Mouse (Mus musculus): ENCODE measurements at regions not wholly inside any gene's neighbourhood (a gene's known extent, or its start where the extent isn't known, plus 50 kb on each side); places are given as distances from the start of the nearest gene placed in this dataset.

DNA sequence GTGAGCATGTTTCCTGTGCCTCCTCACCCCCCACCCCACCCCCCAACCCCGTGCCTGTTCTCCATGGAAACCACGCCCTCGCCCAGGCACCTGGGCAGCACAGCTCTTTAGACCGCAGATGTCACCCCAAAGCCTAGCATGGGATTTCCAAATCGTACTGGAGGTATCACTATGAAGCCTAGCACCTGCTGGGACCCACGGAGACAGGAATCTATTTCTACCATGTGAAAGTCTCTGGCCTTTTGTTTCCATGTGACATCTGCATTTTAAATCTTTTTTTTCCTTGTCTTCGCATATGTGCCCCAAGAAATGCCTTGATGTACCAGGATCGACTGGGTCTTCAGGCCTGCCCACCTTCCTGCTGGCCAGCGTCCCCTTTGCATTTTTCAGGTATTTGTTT, 179.7 kb downstream of the Irs2 start:
- no peak for DNase-seq (ENCODE audit: low spot score in 2 of 2)

DNA sequence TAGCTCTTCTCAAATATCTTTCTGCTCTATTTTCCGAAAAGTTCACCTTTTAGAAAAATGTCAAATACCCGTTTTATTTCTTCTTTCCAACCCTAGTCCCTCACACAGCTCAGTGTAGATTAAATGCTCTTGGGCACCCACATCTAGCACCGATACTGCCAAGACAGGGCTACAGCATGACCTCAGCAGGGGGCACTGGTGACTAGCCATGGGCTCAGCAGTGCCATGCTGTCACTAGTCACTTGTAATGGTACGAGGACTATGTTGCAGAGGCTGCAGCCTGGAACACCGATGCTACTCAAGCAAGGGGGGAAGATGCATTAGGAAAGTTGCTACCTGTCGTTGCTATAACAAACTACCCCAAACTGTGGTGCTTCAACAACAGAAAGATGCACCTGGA, 180.7 kb downstream of the Irs2 start:
- DNase-seq (ENCODE audit: low spot score in 2 of 2) = no peak

DNA sequence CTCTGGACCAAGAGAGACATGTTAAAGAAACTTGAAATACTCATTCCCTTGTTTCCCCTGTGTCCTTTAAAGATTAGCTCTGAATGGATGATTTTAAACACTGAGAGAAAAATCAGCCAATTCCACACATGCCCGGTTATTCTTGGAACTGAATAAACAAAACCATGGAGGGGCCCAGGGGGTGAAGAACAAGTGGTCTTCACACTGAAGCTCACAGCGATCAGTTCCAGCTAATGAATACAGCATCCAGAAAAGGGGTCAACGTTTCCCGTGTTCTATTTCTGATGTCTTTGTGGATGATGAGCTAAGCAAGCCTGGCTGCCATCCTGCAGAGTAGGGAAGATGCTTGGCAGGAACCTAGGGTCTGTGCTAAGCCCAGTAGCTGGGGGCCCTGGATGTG, 182.3 kb downstream of the Irs2 start:
- DNase-seq (ENCODE audit: low spot score in 2 of 2) = no peak

DNA sequence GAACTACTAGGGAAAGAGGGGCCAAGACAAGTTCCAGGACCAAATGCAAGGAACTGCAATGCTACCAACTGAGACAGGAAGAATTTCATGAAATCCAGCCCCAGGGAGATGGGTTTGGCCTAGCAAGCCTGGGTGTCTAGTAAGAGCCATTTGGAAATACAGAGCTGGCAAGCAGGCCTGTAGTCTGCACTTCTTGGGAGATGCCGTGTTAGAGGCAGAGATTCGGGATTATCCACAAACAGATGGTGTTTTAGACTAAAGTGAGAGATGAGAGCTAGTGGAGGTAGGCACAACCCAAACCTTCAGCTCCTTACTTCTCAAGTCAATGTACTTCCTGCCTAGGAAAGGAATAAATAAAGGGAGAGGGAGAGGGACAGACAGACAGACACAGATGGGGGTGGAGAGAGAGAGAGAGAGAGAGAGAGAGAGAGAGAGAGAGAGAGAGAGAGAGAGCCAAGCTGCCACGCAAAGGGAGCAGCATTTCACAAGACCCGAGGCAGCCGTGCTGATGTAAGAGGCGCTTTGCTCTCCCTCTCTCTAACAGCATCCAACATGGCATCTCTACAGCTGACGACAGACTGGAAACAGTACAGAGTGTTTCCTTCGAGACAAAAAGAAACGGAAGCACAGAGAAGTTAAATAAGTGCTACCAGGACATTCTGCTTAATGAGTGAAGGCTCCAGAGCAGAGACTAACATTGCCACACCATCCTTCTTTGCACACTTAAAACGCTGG, 182.9 kb downstream of the Irs2 start:
- peak in 1 of 2 experiments; percentile 59 for DNase-seq (ENCODE audit: low spot score in 2 of 2)

DNA sequence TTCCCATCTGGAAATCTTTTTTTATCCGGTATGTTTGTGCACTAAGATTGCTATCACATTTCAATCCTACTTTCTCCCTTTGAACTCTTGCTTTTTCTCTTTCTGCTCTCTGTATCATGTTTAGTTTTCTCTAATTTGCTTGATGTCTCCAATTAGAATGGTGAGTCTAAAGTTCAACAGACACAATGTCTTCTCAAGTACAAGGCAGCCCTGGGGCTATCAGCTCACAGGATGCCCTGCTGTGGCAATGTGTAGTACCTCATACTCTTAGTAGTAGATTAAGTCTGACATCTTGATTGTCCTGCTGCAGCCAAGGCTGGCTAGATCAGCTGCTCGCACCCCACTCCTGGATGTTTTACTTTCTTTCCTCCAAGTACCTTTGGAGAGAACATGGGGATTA, 186.4 kb downstream of the Irs2 start:
- no peak for DNase-seq (ENCODE audit: low spot score in 2 of 2)

DNA sequence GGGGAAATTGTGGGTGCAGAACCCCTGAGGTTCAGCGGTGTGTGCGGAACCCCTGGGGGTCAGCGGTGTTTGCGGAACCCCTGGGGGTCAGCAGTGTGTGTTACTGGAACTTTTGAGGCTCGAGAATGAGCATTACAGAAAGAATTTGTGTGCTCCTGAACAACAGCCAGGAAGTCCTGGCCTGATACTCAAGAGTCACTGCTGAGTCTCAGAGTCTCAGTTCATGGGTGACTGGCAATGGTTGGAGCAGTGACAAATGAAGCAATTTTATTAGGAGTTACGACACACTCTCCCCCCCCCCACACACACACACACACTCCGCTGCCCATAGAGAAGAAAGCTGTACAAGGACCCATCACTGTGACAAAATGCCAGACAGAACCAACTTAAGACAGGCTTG, 193.8 kb downstream of the Irs2 start:
- DNase-seq (ENCODE audit: low spot score in 2 of 2) = no peak

DNA sequence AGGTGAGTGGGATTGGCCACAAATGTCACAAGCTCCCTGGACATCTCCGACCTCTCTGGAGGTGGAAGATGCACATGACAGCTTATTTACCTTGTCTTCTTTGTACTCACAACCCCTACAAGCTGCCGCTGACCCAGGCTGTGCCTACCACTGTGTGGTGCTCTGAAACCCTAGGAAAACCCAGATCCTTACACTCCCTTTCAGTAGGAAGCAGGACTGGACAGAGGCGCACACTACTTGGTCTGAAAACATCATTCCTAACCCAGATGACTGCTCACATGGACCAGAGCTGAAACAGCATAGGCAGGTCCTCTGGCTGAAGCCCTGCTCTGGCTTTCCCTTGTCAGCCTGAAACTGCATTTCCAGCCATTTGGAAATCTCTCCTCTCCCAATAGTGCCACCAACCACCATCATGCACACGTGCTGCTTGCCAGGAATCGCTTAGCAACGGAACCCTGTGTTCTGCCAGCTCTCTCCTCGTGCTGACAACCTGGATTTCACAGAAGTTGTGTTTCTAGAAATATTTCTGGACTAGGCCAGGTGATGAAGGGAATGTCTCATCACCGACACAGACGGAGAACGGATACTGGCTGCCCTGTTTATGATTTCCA, 196.1 kb downstream of the Irs2 start:
- DNase-seq (ENCODE audit: low spot score in 2 of 2) = peak; percentile 81 to 90

DNA sequence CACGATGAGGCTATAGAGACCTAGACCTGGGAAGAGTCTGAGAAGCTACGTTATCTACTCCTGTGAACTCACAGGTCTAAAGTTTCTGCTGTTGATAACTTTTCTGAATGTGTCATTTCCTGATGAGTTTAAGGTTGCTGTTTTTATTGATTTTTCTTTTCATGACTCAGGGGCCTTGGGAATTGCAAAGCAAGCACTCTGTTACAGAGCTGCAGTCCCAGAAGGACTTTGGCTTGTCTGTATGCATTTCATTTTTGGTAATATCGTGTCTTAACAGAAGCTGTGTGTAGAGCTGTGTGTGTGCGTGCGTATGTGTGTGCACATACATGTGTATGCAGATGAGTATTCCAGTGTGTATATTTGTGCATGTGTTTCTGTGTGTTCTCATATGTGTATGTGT, 201.2 kb downstream of the Irs2 start:
- DNase-seq (ENCODE audit: low spot score in 2 of 2) = no peak

DNA sequence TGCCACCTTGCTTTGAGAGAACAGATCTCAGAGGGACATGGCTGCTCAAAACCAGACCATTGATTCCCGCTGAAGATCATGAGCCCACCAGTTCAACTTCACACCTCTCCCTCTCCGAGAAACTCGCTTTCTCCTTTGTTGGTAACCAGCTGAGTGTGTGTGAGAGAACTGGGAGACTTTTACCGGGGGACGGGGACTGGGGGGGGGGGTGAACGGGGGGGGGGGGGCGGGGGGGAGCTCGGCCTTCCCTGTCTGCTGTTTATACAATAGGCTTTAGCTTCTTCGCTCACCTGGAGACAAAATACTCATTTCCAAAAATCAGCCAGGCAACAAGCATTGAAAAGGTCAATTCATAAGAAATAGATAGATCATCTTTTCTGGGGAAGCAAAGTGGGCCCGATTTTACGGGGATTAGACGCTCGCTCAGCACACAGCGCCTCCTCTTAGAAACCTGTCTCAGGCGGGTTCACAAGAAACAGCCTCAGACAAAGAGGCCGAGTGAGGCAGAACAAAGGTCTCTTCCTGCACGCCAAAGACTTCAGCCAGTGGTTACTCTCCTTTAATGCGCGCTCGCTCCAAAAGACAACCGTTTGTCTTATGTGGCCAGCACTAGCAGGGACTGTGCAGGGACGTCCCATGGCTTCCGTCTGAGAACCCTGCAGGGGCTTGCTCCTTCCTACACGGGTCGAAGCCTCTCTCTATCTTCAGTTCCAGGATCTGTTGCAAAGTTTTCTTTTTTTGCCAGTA, 202.7 kb downstream of the Irs2 start:
- DNase-seq (ENCODE audit: low spot score in 2 of 2) = no peak

DNA sequence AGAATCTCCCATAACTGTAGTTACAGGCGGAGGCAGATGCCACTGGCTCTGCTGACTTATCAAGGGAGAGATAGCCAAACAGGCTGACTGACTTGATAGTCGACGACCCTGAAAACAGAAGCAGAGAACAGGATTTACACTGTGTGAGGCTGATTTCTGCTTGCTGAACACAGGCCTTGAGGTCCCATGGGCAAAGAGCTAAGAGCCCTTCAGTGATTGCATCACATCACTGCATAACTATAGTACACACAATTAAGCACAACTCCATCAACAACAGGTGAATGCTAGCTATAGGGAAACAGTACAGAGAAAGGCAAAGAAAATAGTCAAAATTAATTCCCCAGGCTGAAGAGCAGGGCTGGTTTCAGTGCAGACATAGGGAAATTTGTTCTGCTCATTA, 203.3 kb downstream of the Irs2 start:
- no peak for DNase-seq (ENCODE audit: low spot score in 2 of 2)

DNA sequence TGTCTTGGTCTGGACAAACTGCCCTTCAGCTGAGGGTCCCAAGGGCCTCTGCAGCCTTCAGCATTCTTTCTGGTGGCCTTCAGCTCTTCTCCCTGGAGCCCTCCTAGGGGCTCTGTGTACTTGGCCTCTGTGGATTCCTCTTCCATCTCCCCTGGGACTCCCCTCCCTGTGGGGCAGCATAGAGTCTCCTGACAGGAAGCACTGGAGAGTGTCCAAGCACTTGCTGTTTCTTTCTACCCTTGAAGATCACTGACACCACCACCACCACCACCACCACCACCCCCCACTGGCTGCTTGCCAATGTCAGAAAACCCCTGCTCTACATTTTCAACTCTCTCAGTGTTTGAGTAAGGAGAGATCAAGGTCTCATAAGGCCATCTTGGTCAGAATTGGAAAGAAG, 206.3 kb downstream of the Irs2 start:
- DNase-seq (ENCODE audit: low spot score in 2 of 2) = no peak

DNA sequence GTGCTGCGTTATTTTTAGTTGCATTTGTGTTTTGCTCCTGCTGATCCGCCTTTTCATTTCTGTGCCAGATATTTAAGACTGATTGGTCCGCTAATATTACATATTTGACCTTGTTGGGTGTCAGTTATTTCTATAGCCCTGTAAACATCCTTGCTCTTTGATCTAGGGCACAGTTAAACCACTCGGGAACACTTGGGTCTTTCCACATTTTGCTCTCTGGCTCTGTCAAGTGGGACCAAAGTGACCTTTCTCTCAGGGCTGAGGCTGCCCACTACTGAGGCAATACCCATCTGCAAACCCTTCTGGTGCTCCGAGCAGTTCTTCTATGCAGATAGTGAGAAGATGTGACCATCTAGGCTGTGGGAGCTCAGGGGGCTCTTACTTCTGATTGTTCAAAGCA, 206.7 kb downstream of the Irs2 start:
- DNase-seq (ENCODE audit: low spot score in 2 of 2) = no peak

DNA sequence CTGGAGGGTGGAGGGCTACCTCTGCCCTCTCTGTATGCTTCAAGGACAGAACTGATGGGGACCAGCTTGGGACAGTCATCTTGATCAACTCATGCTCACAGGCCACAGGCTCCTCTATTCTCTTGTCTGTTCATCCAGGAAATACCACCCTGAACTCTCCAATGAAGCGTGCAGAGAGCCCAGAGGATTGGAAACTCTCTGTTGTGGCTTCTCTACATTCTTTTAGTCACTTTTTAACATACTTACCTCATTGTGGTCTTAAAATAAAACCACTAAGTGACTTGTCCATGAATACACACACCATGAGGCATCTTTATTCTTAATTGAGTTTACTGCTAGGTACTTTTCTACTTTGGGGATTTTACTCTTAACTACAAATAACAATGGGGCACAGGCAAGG, 209.8 kb downstream of the Irs2 start:
- no peak for DNase-seq (ENCODE audit: low spot score in 2 of 2)

DNA sequence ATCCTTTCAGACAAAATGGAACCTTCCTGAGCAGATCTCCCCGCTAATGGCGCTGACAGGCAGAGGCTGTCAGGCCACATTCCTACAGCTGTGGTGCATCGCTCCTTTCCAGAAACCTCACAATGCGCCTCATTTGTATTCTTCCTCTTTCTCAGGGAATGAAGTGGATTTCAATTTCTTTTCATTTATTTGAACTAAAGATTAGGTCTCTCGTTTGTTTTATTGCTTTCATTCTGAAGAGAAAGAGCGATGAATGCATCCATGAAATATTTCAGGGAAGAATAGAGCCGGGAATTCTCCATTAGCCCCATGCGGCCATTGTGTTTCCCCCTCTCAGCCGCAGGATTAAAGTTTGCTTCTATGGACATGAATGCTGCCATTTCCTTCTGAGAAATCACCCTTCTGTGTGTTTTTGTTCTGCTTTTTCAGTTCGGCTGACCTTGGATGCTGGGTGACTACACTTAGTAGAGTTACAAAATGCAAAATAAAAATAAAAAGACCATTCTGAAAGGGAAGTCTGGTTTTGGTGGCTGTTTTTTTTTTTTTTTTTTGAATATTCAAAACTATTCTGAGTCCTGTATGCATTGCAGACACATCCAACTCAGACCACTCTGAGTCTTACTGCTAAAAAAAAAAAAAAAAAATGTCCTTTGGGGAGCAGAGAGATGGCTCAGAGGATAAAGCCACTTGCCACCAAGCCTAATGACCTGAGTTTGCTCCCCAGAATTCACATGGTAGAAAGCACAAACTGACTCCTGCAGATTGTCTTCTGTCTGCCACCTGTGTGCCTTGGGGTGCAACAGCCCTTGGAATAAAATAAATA, 213.7 kb downstream of the Irs2 start:
- DNase-seq (ENCODE audit: low spot score in 2 of 2) = no peak

DNA sequence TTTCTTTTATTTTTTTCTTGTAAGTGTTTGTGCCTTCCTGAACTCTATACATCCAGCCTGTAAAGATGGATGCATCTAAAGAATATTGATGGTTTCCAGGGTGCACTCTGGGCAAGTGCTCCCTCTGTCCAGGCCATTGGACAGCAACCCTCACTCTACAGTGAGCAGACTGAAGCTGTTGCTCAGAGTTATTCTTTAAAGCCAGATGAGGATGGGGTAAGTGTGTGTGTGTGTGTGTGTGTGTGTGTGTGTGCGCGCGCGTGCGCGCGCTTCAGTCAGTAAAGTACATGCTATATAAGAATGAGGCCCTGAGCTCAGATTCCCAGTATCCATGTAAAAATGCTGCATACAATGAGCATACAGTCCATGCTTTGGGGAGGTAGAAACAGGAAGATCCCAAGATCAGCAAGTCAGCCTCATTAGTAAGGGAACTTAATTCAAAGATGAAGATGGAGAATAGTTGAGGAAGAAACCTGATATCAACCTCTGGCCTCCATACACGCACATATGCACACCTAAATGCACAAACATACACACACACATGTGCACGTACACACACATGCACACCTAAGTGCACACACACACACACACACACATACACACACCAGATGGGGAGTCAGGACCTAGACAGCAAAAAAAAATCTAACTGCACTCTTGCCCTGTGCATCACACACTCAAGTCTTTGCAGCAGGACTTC, 214.4 kb downstream of the Irs2 start:
- DNase-seq (ENCODE audit: low spot score in 2 of 2) = no peak

DNA sequence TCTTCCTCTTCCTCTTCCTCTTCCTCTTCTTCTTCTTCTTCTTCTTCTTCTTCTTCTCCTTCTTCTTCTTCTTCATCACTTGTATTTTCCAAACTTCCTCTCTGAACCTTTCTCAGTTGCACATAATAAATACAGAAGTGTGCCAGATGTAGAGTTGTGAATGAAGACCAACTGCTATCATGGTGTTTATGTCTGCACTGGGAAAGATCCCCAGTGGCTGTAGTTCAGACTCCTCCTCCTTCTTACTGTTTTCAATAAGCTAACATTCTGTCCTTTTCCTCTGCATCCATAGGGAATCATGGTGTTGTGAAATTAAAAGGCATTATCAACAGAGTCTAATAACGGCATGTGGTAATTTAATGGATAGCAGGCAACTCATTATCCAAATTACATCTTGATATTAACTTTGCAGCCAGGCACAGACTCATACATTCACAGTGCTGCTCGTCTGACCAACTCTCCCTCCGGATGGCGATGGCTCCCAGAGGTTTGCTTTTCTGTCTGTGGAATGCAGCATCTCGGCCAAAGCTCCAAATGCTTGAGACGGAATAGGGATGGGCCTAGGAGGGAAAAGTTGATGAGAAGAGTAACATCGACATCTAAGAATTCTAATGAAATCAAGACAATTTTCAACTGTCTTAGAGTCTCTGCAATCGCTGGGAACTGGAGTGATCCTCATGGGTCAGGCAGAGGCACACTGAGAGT, 219.6 kb downstream of the Irs2 start:
- no peak for DNase-seq (ENCODE audit: low spot score in 2 of 2)

DNA sequence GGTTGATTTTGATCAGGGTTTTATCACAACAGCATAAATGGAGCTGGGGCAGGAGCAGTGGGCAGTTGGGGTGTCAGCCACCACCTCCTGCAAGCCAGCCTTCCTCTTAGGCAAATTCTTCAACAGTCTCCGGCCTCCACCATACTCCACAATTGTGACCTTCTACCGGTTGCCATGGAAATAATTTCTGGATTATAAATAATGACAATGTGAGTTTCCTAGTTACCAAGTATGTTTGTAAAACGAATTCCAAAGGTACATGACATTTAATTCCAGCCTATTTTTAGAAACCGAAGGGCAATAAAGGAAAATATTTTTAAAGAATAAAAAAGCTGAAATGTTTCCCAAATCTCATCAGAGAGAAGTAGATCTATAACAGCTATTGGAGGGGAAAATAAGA, 222.5 kb downstream of the Irs2 start:
- DNase-seq (ENCODE audit: low spot score in 2 of 2) = peak in 1 of 2 experiments; percentile 14

DNA sequence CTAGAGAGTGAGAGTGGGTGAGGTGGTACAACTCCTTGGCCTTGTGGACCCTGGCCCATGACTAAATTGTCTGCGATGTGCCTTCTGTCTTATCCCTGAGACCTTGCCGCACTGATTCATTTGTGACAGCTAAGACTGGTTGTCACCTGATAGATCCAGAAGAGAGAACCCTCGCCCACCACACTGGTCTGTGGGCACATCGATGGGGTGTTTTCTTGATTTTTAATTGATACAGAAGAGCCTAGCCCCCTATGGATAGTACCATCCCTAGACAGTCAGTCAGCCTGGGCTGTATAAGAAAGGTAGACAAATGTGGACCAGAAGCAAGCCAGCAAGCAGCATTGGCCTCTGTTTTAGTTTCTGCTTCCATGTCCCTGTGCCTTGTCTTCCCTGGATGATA, 222.9 kb downstream of the Irs2 start:
- no peak for DNase-seq (ENCODE audit: low spot score in 2 of 2)

DNA sequence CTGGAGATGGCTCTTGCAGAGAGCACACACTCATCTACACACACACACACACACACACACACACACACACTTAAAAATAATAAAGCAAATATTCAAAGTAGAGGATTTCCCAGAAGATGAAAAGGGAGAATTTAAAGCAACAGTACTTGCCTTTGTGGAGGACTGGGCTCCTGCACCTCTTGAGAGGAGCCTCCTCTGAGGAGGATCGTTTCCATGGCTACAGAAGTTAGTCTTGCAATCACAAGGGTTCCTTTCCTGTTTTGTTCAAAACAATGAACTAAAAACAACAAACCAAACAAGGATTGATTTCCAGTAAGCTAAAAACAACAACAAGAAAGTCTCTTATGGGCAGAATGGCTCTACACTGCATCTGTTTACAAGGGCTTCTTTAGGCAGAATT, 223.8 kb downstream of the Irs2 start:
- no peak for DNase-seq (ENCODE audit: low spot score in 2 of 2)

DNA sequence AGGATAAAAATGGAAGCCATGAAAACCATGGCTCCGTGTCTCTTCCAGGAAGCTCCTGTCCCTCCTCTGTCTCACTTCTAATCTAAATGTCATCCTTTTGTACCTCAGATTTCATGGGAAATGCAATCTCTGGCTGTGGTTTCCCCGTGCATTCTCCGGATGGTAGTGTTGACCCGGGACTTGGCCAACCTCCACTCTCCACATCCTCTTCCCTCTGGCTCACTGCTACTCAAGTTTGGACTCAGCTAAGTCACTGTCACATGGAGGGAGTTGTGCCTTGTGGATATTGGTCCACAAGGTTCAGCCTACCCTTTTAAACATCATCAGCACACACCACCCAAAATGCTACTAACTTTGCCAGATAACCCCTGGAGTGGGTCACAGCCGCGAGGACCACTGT, 226.4 kb downstream of the Irs2 start:
- no peak for DNase-seq (ENCODE audit: low spot score in 2 of 2)

DNA sequence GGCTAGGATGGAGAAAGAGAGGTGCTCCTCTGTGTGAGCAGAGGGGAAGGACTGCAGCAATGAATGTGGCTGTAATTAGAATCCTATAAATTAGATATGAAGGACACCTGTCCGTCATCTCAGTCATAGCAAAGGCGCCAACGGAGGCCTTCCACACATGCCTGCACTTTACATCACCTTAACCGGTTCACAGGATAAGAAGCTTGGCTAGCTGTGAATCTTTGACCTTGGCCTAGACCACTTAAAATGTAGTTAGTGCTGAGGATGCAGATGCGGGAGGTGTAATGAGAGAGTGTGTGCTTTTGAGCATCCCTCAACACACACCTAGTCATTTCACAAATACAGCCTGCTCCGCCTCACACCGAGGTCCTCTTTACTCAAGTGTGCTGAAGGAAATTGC, 228.6 kb downstream of the Irs2 start:
- no peak for DNase-seq (ENCODE audit: low spot score in 2 of 2)

Data from layer of hippocampus, adult 18-20 months (tissue).